Mouse (Mus musculus) common myeloid progenitor, adult 5-6 weeks (primary cell): ENCODE results near the gene Pole2. TPM values are rescaled to one million over a fixed set of nuclear protein-coding genes. Genes with fewer than 3 reads are reported as not detected.

Experiments
- total RNA-seq: library from RNA; stranded (forward); fragments of 200-1000, 187-1606 nt; gene quantifications from 2 replicates; pipeline ENCODE4 v1.2.3, GENCODE M21; 2017

The Pole2 gene
- total RNA-seq, 1 experiment from 2014 or later = 41.6 TPM

Other genes starting within 250 kb of the Pole2 start
- 2,127 and 2,208 TPM in 2 replicates for gene Rps29, start 69.0 kb downstream of the Pole2 start, total RNA-seq
- 9.8 and 16.1 TPM in 2 replicates for gene Lrr1, start 59.4 kb downstream of the Pole2 start, total RNA-seq
- gene Rpl36al, start 44.1 kb downstream of the Pole2 start, total RNA-seq = 891 and 1,224 TPM in 2 replicates
- gene Mgat2, start 44.0 kb downstream of the Pole2 start, total RNA-seq = 105 and 110 TPM in 2 replicates
- gene Gm49383, start 31.1 kb downstream of the Pole2 start, total RNA-seq = 43.1 and 49.1 TPM in 2 replicates
- gene Dnaaf2, start 29.8 kb downstream of the Pole2 start, total RNA-seq = 3.0 and 6.5 TPM in 2 replicates
- 25.5 and 38.6 TPM in 2 replicates for gene Gm49384, start 23.9 kb downstream of the Pole2 start, total RNA-seq
- gene Klhdc1, start 13.0 kb upstream of the Pole2 start, total RNA-seq = 7.8 and 9.2 TPM in 2 replicates
- gene Klhdc2, start 68.5 kb upstream of the Pole2 start, total RNA-seq = 65.6 and 79.0 TPM in 2 replicates
- gene Nemf, start 129.0 kb upstream of the Pole2 start, total RNA-seq = 126 and 136 TPM in 2 replicates
- gene Arf6, start 144.0 kb upstream of the Pole2 start, total RNA-seq = 104 and 110 TPM in 2 replicates
- gene Gm9887, start 144.3 kb upstream of the Pole2 start, total RNA-seq = 1.5 TPM in 1 of 2 replicates, not detected in the other